Mouse (Mus musculus) skeletal muscle tissue, adult 2 months (tissue): Measurements from ENCODE around the gene Snx33.
"Not testable (repeated sequence)": the region's sequence is repeated elsewhere in the genome, so short reads cannot be mapped to it uniquely, and the experiment has no call there.

ENCODE experiments used
- DNase-seq: peaks from one replicate; pipeline ENCODE4 v3.0.0-alpha.2; 2012; ENCODE audit warnings: low read depth, low spot score

Gene Snx33

DNA sequence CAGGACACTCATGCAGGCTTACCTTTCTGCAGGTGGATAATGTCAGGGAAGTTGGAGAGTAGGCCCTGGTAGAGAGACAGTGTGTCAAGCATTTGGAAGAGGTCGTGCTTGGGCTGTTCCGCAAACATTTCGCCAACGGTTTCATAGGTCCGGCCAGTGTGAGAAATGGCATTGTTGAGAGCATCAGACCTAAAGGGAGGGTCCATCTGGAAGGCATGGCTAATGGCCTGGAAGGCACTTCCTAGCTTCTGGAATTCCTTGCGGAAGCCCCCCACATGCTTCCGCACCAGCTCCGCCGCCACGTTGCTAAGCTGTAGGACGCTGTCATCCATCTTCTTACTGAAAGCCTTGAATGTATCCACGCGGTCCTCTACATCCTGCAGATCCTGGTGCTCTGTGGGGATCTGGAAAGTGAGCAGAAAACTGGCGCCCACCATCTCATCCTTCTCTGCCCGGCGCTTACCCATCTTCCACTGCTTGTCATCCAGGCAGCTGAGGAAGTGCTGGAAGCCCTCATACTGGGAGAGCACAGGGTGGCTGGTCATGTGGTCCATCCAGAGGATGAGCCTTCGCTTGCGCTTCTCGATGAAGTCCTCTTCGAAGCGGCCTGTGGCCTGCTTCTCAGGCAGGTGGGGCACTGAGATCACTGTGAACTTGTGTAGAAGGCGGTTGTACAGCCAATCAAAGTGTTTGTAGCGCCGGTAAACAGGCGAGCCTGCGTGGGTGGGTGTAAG is 2.7 kb downstream of the Snx33 start:
- DNase-seq = no peak

- DNase-seq = peak; percentile 91
Observed at GRCm38 (mm10) chr9:56924651-56925027, 3.5 kb downstream of the Snx33 start.

- DNase-seq = no peak
Observed at GRCm38 (mm10) chr9:56923841-56924650, 4.1 kb downstream of the Snx33 start.

- no peak for DNase-seq
Observed at GRCm38 (mm10) chr9:56922746-56923145, 5.4 kb downstream of the Snx33 start.

DNA sequence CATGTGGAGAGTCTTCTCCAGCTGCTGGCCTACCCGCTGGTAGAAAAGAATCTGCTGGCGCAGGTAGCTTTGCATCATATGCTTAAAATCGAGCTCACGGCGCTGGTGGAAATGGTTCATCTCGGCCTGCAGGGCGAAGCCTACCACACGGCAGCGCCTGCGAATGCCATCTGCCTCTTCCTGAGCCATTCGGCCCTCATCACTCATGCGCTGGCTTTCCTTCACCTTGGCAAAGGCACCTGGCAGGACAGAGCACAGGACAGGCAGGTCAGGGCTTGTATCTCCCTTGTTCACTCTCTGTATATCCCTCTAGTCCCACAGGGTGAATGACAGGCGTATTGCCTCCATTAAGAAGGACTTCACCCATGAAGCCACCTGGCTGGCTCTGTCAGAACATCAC is 9.7 kb downstream of the Snx33 start:
- DNase-seq = no peak

- DNase-seq = no peak
Observed at GRCm38 (mm10) chr9:56917131-56917530, 11.0 kb downstream of the Snx33 start.

- no peak for DNase-seq
Observed at GRCm38 (mm10) chr9:56915695-56916410, 12.3 kb downstream of the Snx33 start.

GRCm38 (mm10) chr9:56915116-56915515 is 13.1 kb downstream of the Snx33 start:
- DNase-seq = no peak

DNA sequence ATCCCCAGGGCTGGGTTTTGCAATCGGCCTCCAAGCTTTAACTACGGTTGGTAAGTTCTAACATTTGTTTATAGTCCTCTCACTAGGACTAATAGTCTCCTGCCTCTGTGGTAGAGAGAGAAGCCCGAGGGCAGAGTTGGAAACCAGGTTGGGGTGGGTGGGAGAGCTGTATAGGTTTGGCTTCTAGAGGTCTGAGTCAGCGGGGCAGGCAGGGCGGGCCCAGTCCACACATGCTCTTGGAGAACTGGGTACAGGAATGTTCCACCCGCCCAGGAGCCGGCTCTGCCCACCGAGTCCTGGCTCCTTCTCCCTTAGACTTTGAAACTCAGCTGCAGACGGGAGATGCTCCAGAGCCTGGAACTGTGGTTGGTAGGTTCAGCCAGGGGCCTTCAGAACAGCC is 14.2 kb downstream of the Snx33 start:
- DNase-seq = no peak

DNA sequence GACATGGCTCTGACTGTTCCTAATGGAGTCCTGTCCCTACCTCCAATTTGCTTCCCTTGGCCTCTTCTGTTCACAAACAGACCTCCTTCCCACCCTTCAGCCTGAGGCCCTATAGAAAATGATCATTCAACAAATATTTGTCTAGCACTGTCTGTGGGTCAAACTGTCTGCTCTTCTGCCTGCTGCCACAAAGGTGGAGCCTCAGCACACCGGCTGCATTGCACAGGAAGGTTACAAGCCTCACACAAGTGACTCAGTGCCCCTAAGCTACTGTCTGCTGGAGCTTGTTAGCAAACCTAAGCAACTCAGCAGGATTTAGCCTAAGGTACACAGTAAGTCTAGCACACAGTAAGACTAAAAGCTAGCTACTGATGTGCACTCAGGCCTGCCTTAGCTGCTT is 17.2 kb downstream of the Snx33 start:
- DNase-seq = no peak

- not testable (repeated sequence) for DNase-seq
Observed at GRCm38 (mm10) chr9:56909991-56910390, 18.2 kb downstream of the Snx33 start.

DNA sequence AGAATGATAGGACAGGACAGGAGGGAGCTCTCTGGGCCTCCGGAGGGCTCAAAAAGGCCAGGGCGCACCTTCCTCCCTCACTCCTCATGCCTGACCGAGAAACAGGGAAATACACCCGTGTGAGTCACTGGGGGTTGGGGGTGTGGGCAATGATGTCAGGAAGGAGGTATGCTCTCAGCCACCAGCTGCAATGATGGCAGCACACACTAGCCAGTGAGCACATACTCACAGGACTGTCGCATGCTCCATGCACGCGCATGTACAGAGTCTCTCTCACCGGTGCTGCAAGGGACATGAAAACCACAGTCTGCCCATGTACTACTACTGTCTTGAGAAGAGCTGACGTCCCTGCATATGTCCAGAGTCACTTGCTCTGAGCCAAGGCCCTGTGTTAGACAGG is 20.6 kb downstream of the Snx33 start:
- no peak for DNase-seq

DNA sequence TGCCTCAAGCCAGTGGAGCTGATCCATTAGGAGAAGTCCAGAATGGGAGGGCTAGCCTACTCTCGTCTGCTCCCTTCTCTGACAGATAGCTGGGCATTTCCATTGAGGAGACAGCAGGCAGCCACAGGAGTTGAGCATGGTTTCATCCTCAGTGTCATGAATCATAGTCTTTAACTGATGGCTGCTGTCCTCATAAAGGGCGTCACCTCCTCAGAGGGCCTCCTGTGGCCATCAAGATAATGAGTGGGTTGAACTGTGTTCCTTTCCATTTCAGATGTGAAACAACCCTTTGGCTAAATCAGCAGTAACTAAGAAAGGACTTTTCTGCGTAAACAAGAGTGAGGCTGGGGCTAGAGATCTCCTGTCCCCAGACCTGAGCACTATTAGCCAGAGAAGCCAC is 24.5 kb downstream of the Snx33 start:
- no peak for DNase-seq

DNA sequence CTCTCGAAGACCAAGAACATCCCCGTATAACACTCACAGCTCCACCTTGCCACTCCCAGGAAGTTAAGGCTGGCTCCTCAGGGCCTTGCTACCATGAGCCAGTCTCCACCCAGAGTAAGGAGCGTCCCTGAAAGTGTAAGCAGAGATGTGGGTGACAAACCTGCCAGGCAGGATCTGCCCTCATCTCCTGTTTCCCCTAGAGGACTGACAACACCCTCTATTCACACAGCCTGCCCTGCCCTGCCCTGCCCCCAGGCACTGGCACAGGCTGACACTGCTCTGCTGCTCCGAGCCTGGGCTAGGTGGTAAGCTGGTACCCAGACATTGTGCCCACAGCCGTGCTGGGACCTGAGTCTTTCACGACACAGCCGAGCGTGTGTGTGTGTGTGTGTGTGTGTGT is 27.0 kb downstream of the Snx33 start:
- DNase-seq = no peak

- no peak for DNase-seq
Observed at GRCm38 (mm10) chr9:56900571-56900970, 27.6 kb downstream of the Snx33 start.

GRCm38 (mm10) chr9:56900060-56900459 is 28.1 kb downstream of the Snx33 start:
- no peak for DNase-seq

- DNase-seq = no peak
Observed at GRCm38 (mm10) chr9:56899409-56899808, 28.8 kb downstream of the Snx33 start.

DNA sequence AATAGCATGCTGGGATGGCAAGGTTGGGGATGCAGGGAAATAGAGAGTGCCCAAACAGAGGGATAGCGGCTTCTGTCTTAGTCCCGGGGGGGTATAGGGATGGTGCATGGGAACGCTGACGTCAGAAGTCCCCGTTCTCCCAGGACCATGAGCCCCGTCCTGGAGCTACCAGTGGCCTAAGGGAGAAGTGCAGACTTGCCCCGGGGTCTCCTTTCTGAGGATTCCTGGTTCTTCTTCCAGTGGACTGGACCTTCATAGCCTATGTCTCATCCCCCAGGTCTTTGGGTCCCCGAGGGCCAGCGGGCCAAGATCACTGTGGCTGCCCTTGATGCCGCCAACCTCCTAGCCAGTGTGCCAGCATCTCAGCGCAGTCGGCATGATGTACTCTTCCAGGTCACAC is 31.4 kb downstream of the Snx33 start:
- DNase-seq = no peak

DNA sequence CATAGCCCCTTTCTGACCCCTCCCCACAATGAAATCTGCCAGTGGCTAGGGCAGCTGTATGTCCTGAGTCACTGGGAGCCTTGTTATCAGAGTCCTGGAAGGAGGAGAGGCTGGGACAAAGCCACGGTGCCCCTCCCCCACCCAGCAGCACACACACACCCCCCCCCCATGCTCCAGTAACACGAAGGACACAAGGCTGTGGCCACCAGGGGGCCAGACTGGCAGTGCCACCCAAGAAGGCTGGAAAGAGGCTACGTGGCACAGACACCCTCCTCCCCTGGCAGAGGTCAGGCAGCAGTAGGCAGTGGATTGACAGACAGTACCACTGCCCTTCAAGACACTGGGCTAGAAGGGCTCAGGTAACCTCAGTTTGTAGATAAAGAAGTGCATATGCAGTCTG is 34.2 kb downstream of the Snx33 start:
- no peak for DNase-seq

DNA sequence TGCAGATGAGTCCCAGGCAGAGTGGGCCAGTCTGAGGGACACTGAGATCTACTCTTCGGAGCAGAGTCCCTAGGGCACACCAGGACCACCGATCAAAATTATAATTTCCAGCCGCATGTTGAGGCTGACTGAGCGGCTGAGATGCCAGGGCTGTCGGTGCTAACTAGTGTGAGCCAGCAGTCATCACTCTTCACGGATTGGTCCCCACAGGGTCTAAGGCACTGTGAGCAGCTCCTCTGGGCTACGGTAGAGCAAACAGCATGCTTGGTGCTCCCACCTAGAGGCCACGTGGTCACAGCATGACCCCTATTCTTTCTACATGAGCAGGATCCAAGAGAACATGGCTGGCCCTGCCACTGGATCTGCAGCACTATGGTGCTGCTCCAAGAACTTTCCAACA is 34.9 kb downstream of the Snx33 start:
- DNase-seq = no peak

DNA sequence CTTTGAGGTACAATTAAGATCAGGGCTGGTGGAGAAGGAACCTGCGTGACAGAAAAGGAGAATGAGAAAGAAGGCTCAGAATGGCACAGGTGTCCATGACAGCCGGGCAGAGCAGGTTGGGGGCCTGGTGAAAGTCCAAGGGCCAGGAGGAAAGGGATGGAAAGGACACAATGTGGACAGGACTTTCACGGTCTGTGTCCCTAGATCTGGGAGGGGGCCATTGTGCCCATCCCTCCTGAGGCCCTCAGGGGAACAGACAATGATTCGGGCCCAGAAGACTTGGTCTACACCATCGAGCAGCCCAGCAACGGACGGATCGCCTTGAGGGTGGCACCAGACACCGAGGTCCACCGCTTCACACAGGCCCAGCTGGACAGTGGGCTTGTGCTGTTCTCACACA is 36.1 kb downstream of the Snx33 start:
- no peak for DNase-seq

GRCm38 (mm10) chr9:56891517-56892011 is 36.6 kb downstream of the Snx33 start:
- peak; percentile 76 for DNase-seq
